Mouse (Mus musculus) liver, embryonic 14.5 days (tissue): ENCODE data around the gene Aco1.

Experiments
- CTCF ChIP-seq: IDR thresholded peaks from 2 replicates; pipeline ENCODE4 v1.5.1; 2016; ENCODE audit warnings: antibody characterized with exemption, low read depth, control low read depth
- EP300 ChIP-seq: IDR thresholded peaks from 2 replicates; pipeline ENCODE4 v1.6.1; 2016; ENCODE audit warnings: antibody characterized with exemption, low read depth

- TF ChIP-seq CTCF (no peak), EP300 (no peak)
Measured at GRCm38 (mm10) chr4:40207701-40208100, 64.8 kb downstream of the Aco1 start.
